Comparison of ENCODE assay signal across 8 mouse cellular contexts in genomic region chr4:117866083-117866482, GRCm38 (mm10). TPM values are rescaled to one million over a fixed set of nuclear protein-coding genes. Genes with fewer than 3 reads are reported as not detected.
DNase-seq lines count a peak whose midpoint lies in the region; ATAC-seq lines count a peak whose summit lies in the region.

No protein-coding gene starts in this region.

- no peaks in the 10 kb centered on the region for H3K9me3 ChIP-seq in midbrain, embryonic 14.5 days (ENCODE audit: control insufficient read depth, low read length)
- no peaks in the 10 kb centered on the region for H3K9me3 ChIP-seq in midbrain, embryonic 13.5 days
- H3K9me3 ChIP-seq in embryonic facial prominence, embryonic 10.5 days = no peaks in the 10 kb centered on the region
- H3K9me3 ChIP-seq in intestine, embryonic 15.5 days = no peaks in the 10 kb centered on the region
- H3K9me3 ChIP-seq in lung, embryonic 16.5 days (ENCODE audit: control insufficient read depth, low read length) = no peaks in the 10 kb centered on the region
- H3K9me3 ChIP-seq in forebrain, embryonic 10.5 days = no peaks in the 10 kb centered on the region

- WGBS in midbrain, embryonic 14.5 days = 58% methylated on average over 9 of the region's 9 CpGs
- 53% methylated on average over 9 of the region's 9 CpGs for WGBS in midbrain, embryonic 13.5 days
- 61% methylated on average over 9 of the region's 9 CpGs for WGBS in embryonic facial prominence, embryonic 10.5 days
- WGBS in intestine, embryonic 15.5 days = 58% methylated on average over 9 of the region's 9 CpGs
- WGBS in lung, embryonic 16.5 days = 31% methylated on average over 9 of the region's 9 CpGs
- 69% methylated on average over 9 of the region's 9 CpGs for WGBS in forebrain, embryonic 10.5 days

- H3K27me3 ChIP-seq in midbrain, embryonic 14.5 days (ENCODE audit: control insufficient read depth, insufficient read depth, low read length) = no peaks in the 10 kb centered on the region
- H3K27me3 ChIP-seq in midbrain, embryonic 13.5 days = peaks cover 6% of the 10 kb centered on the region; the same call in 1 of the 2 replicates
- peaks cover 18% of the 10 kb centered on the region for H3K27me3 ChIP-seq in embryonic facial prominence, embryonic 10.5 days (replicated peaks; ENCODE audit: low read depth, poor library complexity, severe bottlenecking)
- no peaks in the 10 kb centered on the region for H3K27me3 ChIP-seq in intestine, embryonic 15.5 days (replicated peaks)
- H3K27me3 ChIP-seq in lung, embryonic 16.5 days (ENCODE audit: control insufficient read depth, insufficient read depth, low read depth, low read length) = peaks cover 4% of the 10 kb centered on the region; the same call in 1 of the 2 replicates
- peaks cover 21% of the 10 kb centered on the region for H3K27me3 ChIP-seq in forebrain, embryonic 10.5 days (ENCODE audit: poor library complexity, severe bottlenecking)

- no peak overlapping the region for H3K9ac ChIP-seq in midbrain, embryonic 14.5 days (replicated peaks; ENCODE audit: low read length)
- H3K9ac ChIP-seq in midbrain, embryonic 13.5 days (replicated peaks) = no peak overlapping the region
- H3K9ac ChIP-seq in intestine, embryonic 15.5 days = no peak overlapping the region
- no peak overlapping the region for H3K9ac ChIP-seq in lung, embryonic 16.5 days (ENCODE audit: low read length)

- no peak for ATAC-seq in midbrain, embryonic 14.5 days (ENCODE audit: low FRiP score, low TSS enrichment)
- ATAC-seq in midbrain, embryonic 13.5 days = no peak
- peak; percentile 45 for ATAC-seq in intestine, embryonic 15.5 days
- ATAC-seq in lung, embryonic 16.5 days (ENCODE audit: low read depth) = peak; percentile 71

- no peak overlapping the region for H3K4me2 ChIP-seq in midbrain, embryonic 14.5 days (ENCODE audit: low read length)
- H3K4me2 ChIP-seq in midbrain, embryonic 13.5 days (replicated peaks) = no peak overlapping the region
- H3K4me2 ChIP-seq in intestine, embryonic 15.5 days (replicated peaks) = no peak overlapping the region
- no peak overlapping the region for H3K4me2 ChIP-seq in lung, embryonic 16.5 days (ENCODE audit: low read depth, low read length)

- peak; percentile 46 for DNase-seq in midbrain, embryonic 14.5 days
- DNase-seq in embryonic facial prominence, embryonic 10.5 days (ENCODE audit: low spot score) = no peak
- DNase-seq in testis, postnatal 14 days (ENCODE audit: low spot score) = peak; percentile 83
- DNase-seq in forebrain, embryonic 10.5 days (ENCODE audit: extremely low spot score, low spot score) = no peak
- no peak for DNase-seq in thymus, postnatal 4 days

- H3K4me1 ChIP-seq in midbrain, embryonic 14.5 days (ENCODE audit: control insufficient read depth, insufficient read depth, low read length) = no peaks in the 10 kb centered on the region
- H3K4me1 ChIP-seq in midbrain, embryonic 13.5 days (replicated peaks) = peaks cover 24% of the 10 kb centered on the region
- H3K4me1 ChIP-seq in embryonic facial prominence, embryonic 10.5 days = peaks cover 55% of the 10 kb centered on the region
- H3K4me1 ChIP-seq in intestine, embryonic 15.5 days (replicated peaks) = peaks cover 19% of the 10 kb centered on the region; the same call in 1 of the 2 replicates
- peaks cover 12% of the 10 kb centered on the region for H3K4me1 ChIP-seq in lung, embryonic 16.5 days (replicated peaks; ENCODE audit: control insufficient read depth, insufficient read depth, low read length)
- peaks cover 41% of the 10 kb centered on the region for H3K4me1 ChIP-seq in forebrain, embryonic 10.5 days

- H3K36me3 ChIP-seq in midbrain, embryonic 14.5 days (ENCODE audit: control insufficient read depth, insufficient read depth, low read length) = no peaks in the 10 kb centered on the region
- no peaks in the 10 kb centered on the region for H3K36me3 ChIP-seq in midbrain, embryonic 13.5 days
- H3K36me3 ChIP-seq in embryonic facial prominence, embryonic 10.5 days (replicated peaks) = peaks cover 11% of the 10 kb centered on the region; the same call in 1 of the 2 replicates
- H3K36me3 ChIP-seq in intestine, embryonic 15.5 days = no peaks in the 10 kb centered on the region
- H3K36me3 ChIP-seq in lung, embryonic 16.5 days (ENCODE audit: control insufficient read depth, insufficient read depth, low read length) = no peaks in the 10 kb centered on the region
- H3K36me3 ChIP-seq in forebrain, embryonic 10.5 days (replicated peaks) = peaks cover 7% of the 10 kb centered on the region; the same call in 1 of the 2 replicates

- no peak overlapping the region for H3K4me3 ChIP-seq in midbrain, embryonic 14.5 days (replicated peaks; ENCODE audit: low read depth, low read length)
- no peak overlapping the region for H3K4me3 ChIP-seq in midbrain, embryonic 13.5 days (replicated peaks)
- no peak overlapping the region for H3K4me3 ChIP-seq in embryonic facial prominence, embryonic 10.5 days
- no peak overlapping the region for H3K4me3 ChIP-seq in intestine, embryonic 15.5 days (replicated peaks)
- no peak overlapping the region for H3K4me3 ChIP-seq in lung, embryonic 16.5 days (ENCODE audit: low read length)
- no peak overlapping the region for H3K4me3 ChIP-seq in forebrain, embryonic 10.5 days

- no peak overlapping the region for H3K27ac ChIP-seq in midbrain, embryonic 14.5 days (replicated peaks; ENCODE audit: low read depth, low read length)
- H3K27ac ChIP-seq in midbrain, embryonic 13.5 days = no peak overlapping the region
- H3K27ac ChIP-seq in embryonic facial prominence, embryonic 10.5 days (replicated peaks) = 0 out of 2 replicates have a peak overlapping the region, but pooled peaks have one; percentile 24
- 0 out of 2 replicates have a peak overlapping the region, but pooled peaks have one; percentile 9 for H3K27ac ChIP-seq in intestine, embryonic 15.5 days
- peak overlapping the region; percentile 13; the same call in 1 of the 2 replicates for H3K27ac ChIP-seq in lung, embryonic 16.5 days (ENCODE audit: low read length)
- no peak overlapping the region for H3K27ac ChIP-seq in forebrain, embryonic 10.5 days

RNA-seq across cellular contexts. Expression of gene Ccdc24, which starts 6.3 kb away (rescaled TPM):
- 3.0 TPM in 2 replicates for polyA plus RNA-seq in midbrain, embryonic 14.5 days (2014; fragmentation: Nextera tagmentation; extraction: Ambion mirVana)
- 3.0 and 3.4 TPM in 2 replicates for polyA plus RNA-seq in midbrain, embryonic 13.5 days (2015; fragmentation: Nextera tagmentation; extraction: Ambion mirVana)
- polyA plus RNA-seq in embryonic facial prominence, embryonic 10.5 days (2016; fragmentation: Nextera tagmentation; extraction: Ambion mirVana) = 1.4 and 1.7 TPM in 2 replicates
- polyA plus RNA-seq in intestine, embryonic 15.5 days (2015; fragmentation: Nextera tagmentation; extraction: Ambion mirVana) = 0.48 and 1.0 TPM in 2 replicates
- polyA plus RNA-seq in lung, embryonic 16.5 days (2015; fragmentation: Nextera tagmentation; extraction: Ambion mirVana) = 2.0 and 3.0 TPM in 2 replicates
- polyA plus RNA-seq in forebrain, embryonic 10.5 days (2016; fragmentation: Nextera tagmentation; extraction: Ambion mirVana) = 1.2 TPM in 2 replicates

RNA-seq across cellular contexts. Expression of gene B4galt2, which starts 17.2 kb away (rescaled TPM):
- 78.1 and 94.2 TPM in 2 replicates for polyA plus RNA-seq in midbrain, embryonic 14.5 days (2014; fragmentation: Nextera tagmentation; extraction: Ambion mirVana)
- 42.7 and 42.8 TPM in 2 replicates for polyA plus RNA-seq in midbrain, embryonic 13.5 days (2015; fragmentation: Nextera tagmentation; extraction: Ambion mirVana)
- polyA plus RNA-seq in embryonic facial prominence, embryonic 10.5 days (2016; fragmentation: Nextera tagmentation; extraction: Ambion mirVana) = 24.7 and 27.2 TPM in 2 replicates
- polyA plus RNA-seq in intestine, embryonic 15.5 days (2015; fragmentation: Nextera tagmentation; extraction: Ambion mirVana) = 14.0 and 15.6 TPM in 2 replicates
- 10.6 and 12.0 TPM in 2 replicates for polyA plus RNA-seq in lung, embryonic 16.5 days (2015; fragmentation: Nextera tagmentation; extraction: Ambion mirVana)
- 20.9 and 21.8 TPM in 2 replicates for polyA plus RNA-seq in forebrain, embryonic 10.5 days (2016; fragmentation: Nextera tagmentation; extraction: Ambion mirVana)

RNA-seq across cellular contexts. Expression of gene Atp6v0b, which starts 21.1 kb away (rescaled TPM):
- 528 and 640 TPM in 2 replicates for polyA plus RNA-seq in midbrain, embryonic 14.5 days (2014; fragmentation: Nextera tagmentation; extraction: Ambion mirVana)
- 458 and 469 TPM in 2 replicates for polyA plus RNA-seq in midbrain, embryonic 13.5 days (2015; fragmentation: Nextera tagmentation; extraction: Ambion mirVana)
- 157 and 162 TPM in 2 replicates for polyA plus RNA-seq in embryonic facial prominence, embryonic 10.5 days (2016; fragmentation: Nextera tagmentation; extraction: Ambion mirVana)
- polyA plus RNA-seq in intestine, embryonic 15.5 days (2015; fragmentation: Nextera tagmentation; extraction: Ambion mirVana) = 239 and 288 TPM in 2 replicates
- polyA plus RNA-seq in lung, embryonic 16.5 days (2015; fragmentation: Nextera tagmentation; extraction: Ambion mirVana) = 180 and 204 TPM in 2 replicates
- 160 and 166 TPM in 2 replicates for polyA plus RNA-seq in forebrain, embryonic 10.5 days (2016; fragmentation: Nextera tagmentation; extraction: Ambion mirVana)

RNA-seq across cellular contexts. Expression of gene Dph2, which starts 25.7 kb away (rescaled TPM):
- polyA plus RNA-seq in midbrain, embryonic 14.5 days (2014; fragmentation: Nextera tagmentation; extraction: Ambion mirVana) = 20.6 and 26.1 TPM in 2 replicates
- 26.0 and 26.1 TPM in 2 replicates for polyA plus RNA-seq in midbrain, embryonic 13.5 days (2015; fragmentation: Nextera tagmentation; extraction: Ambion mirVana)
- 24.8 and 26.6 TPM in 2 replicates for polyA plus RNA-seq in embryonic facial prominence, embryonic 10.5 days (2016; fragmentation: Nextera tagmentation; extraction: Ambion mirVana)
- polyA plus RNA-seq in intestine, embryonic 15.5 days (2015; fragmentation: Nextera tagmentation; extraction: Ambion mirVana) = 17.1 and 18.3 TPM in 2 replicates
- 16.2 and 17.9 TPM in 2 replicates for polyA plus RNA-seq in lung, embryonic 16.5 days (2015; fragmentation: Nextera tagmentation; extraction: Ambion mirVana)
- polyA plus RNA-seq in forebrain, embryonic 10.5 days (2016; fragmentation: Nextera tagmentation; extraction: Ambion mirVana) = 29.1 and 29.3 TPM in 2 replicates

RNA-seq across cellular contexts. Expression of gene Slc6a9, which starts 31.8 kb away (rescaled TPM):
- polyA plus RNA-seq in midbrain, embryonic 14.5 days (2014; fragmentation: Nextera tagmentation; extraction: Ambion mirVana) = 18.4 and 26.4 TPM in 2 replicates
- polyA plus RNA-seq in midbrain, embryonic 13.5 days (2015; fragmentation: Nextera tagmentation; extraction: Ambion mirVana) = 14.9 and 16.1 TPM in 2 replicates
- 8.2 and 10.2 TPM in 2 replicates for polyA plus RNA-seq in embryonic facial prominence, embryonic 10.5 days (2016; fragmentation: Nextera tagmentation; extraction: Ambion mirVana)
- polyA plus RNA-seq in intestine, embryonic 15.5 days (2015; fragmentation: Nextera tagmentation; extraction: Ambion mirVana) = 9.0 and 11.3 TPM in 2 replicates
- 9.1 and 9.2 TPM in 2 replicates for polyA plus RNA-seq in lung, embryonic 16.5 days (2015; fragmentation: Nextera tagmentation; extraction: Ambion mirVana)
- 7.0 and 9.1 TPM in 2 replicates for polyA plus RNA-seq in forebrain, embryonic 10.5 days (2016; fragmentation: Nextera tagmentation; extraction: Ambion mirVana)

Comparison
In these comparisons a context has a peak if more than half of its experiments do, and no peak if none do; other contexts are left out.
1. ATAC-seq: peak in intestine, embryonic 15.5 days (single experiment) and lung, embryonic 16.5 days (single experiment); none in midbrain, embryonic 14.5 days (single experiment) and midbrain, embryonic 13.5 days (single experiment).
2. DNase-seq: peak in midbrain, embryonic 14.5 days (single experiment) and testis, postnatal 14 days (single experiment); none in embryonic facial prominence, embryonic 10.5 days (single experiment), forebrain, embryonic 10.5 days (single experiment) and thymus, postnatal 4 days (single experiment).
3. H3K27ac ChIP-seq: peak in embryonic facial prominence, embryonic 10.5 days (single experiment), intestine, embryonic 15.5 days (single experiment) and lung, embryonic 16.5 days (single experiment); none in midbrain, embryonic 14.5 days (single experiment), midbrain, embryonic 13.5 days (single experiment) and forebrain, embryonic 10.5 days (single experiment).